Mouse (Mus musculus): ENCODE data around the gene Primpol. TPM values are rescaled to one million over a fixed set of nuclear protein-coding genes. Genes with fewer than 3 reads are reported as not detected.

Primpol gene
- polyA plus RNA-seq (2015; fragmentation: Nextera tagmentation; extraction: Ambion mirVana) = 4.2 and 4.5 TPM in 2 replicates

- Histone ChIP-seq H3K4me2 (ENCODE audit: low read depth, low read length) (peak within 1 kb of the TSS; percentile 87), H3K9ac (replicated peaks) (peak within 1 kb of the TSS; percentile 81), H3K27ac (ENCODE audit: low read depth) (peak within 1 kb of the TSS; percentile 89), H3K27me3 (ENCODE audit: insufficient read depth, low read length) (no peaks in the 10 kb centered on the region), H3K9me3 (ENCODE audit: low read length) (no peaks in the 10 kb centered on the region), H3K36me3 (replicated peaks; ENCODE audit: insufficient read depth, low read length) (no peaks in the 10 kb centered on the region), H3K4me3 (ENCODE audit: low read depth, low read length) (peak within 1 kb of the TSS; percentile 86), H3K4me1 (ENCODE audit: insufficient read depth) (peaks cover 19% of the 10 kb centered on the region)
- WGBS (ENCODE audit: insufficient replicate concordance) = under 1% methylated on average over 52 of the region's 54 CpGs
- peak; percentile 97 for ATAC-seq
- TF ChIP-seq CTCF (IDR thresholded peaks at IDR 0.05; ENCODE audit: low read depth) = 0 out of 2 replicates have a peak, but pooled peaks have one; percentile 3
- TF ChIP-seq EP300 (IDR thresholded peaks at IDR 0.05; ENCODE audit: low read depth) = 0 out of 2 replicates have a peak, but pooled peaks have one; percentile 46
- DNase-seq = peak; percentile 99
Measured at GRCm38 (mm10) chr8:46616879-46617689, at the start of gene Primpol, which contains the start of gene Casp3. Gene Primpol (minus strand): TSS chr8:46617212. Gene Casp3 (plus strand): TSS chr8:46617291.

DNA sequence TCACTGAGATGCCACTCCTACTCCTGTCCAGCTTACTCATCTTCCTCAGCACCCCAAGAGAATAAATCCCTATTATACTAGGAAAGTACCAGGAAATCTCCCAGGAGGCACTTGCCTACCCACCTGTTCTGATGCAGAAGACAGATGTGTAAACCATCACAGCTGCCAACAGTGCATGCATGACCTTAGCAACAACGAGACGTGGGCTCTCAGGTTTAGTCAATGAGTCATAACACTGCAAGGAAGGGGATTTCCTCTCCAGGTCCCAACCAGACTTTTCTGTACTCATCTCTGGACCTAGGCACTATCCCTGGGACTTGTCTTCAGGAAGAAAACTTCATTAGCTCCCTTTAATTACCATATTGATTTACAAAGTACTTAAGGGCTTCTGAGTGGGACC, 38.9 kb upstream of the Primpol start:
- no peak for TF ChIP-seq EP300 (IDR thresholded peaks at IDR 0.05; ENCODE audit: low read depth)
- no peak for TF ChIP-seq CTCF (IDR thresholded peaks at IDR 0.05; ENCODE audit: low read depth)
- Histone ChIP-seq H3K27me3 (ENCODE audit: insufficient read depth, low read length) (no peaks in the 10 kb centered on the region), H3K9ac (replicated peaks) (no peak overlapping the region), H3K4me2 (ENCODE audit: low read depth, low read length) (no peak overlapping the region), H3K9me3 (ENCODE audit: low read length) (no peaks in the 10 kb centered on the region), H3K4me1 (ENCODE audit: insufficient read depth) (no peaks in the 10 kb centered on the region), H3K36me3 (replicated peaks; ENCODE audit: insufficient read depth, low read length) (no peaks in the 10 kb centered on the region), H3K27ac (ENCODE audit: low read depth) (no peak overlapping the region), H3K4me3 (ENCODE audit: low read depth, low read length) (no peak overlapping the region)
- ATAC-seq (no peak), DNase-seq (no peak)
- 73% methylated on average over 2 of the region's 2 CpGs for WGBS (ENCODE audit: insufficient replicate concordance)

DNA sequence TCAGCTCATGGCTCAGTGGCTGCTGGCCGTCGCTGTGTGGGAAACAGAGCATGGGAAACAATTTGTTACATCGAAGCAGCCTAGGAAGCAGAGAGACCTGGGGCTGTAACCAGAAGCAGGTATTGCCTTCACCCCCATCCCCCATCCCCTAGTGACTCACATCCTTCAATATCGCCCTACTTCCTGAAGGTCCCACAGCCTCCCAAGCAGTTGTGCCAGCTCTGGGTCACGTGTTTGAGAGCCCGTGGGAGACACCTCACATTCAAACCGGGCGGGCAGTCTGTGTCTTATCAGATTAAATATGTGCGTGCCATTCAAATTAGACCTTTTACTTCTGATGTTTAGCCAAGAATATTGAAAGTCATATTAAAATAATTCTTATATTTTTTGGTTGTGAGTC, 34.9 kb upstream of the Primpol start:
- Histone ChIP-seq H3K27me3 (ENCODE audit: insufficient read depth, low read length) (no peaks in the 10 kb centered on the region), H3K27ac (ENCODE audit: low read depth) (no peak overlapping the region), H3K4me1 (ENCODE audit: insufficient read depth) (no peaks in the 10 kb centered on the region), H3K9ac (replicated peaks) (no peak overlapping the region), H3K4me3 (ENCODE audit: low read depth, low read length) (no peak overlapping the region), H3K36me3 (replicated peaks; ENCODE audit: insufficient read depth, low read length) (no peaks in the 10 kb centered on the region), H3K4me2 (ENCODE audit: low read depth, low read length) (no peak overlapping the region), H3K9me3 (ENCODE audit: low read length) (no peaks in the 10 kb centered on the region)
- ATAC-seq = no peak
- WGBS (ENCODE audit: insufficient replicate concordance) = 41% methylated on average over 9 of the region's 9 CpGs
- no peak for DNase-seq
- TF ChIP-seq CTCF (IDR thresholded peaks at IDR 0.05; ENCODE audit: low read depth) (no peak), EP300 (IDR thresholded peaks at IDR 0.05; ENCODE audit: low read depth) (no peak)

GRCm38 (mm10) chr8:46648421-46648820, 31.4 kb upstream of the Primpol start:
- H3K36me3 ChIP-seq (replicated peaks; ENCODE audit: insufficient read depth, low read length) = no peaks in the 10 kb centered on the region
- no peak for DNase-seq
- H3K9me3 ChIP-seq (ENCODE audit: low read length) = no peaks in the 10 kb centered on the region
- no peaks in the 10 kb centered on the region for H3K27me3 ChIP-seq (ENCODE audit: insufficient read depth, low read length)
- no peak overlapping the region for H3K9ac ChIP-seq (replicated peaks)
- 66% methylated on average over 4 of the region's 4 CpGs for WGBS (ENCODE audit: insufficient replicate concordance)
- H3K4me1 ChIP-seq (ENCODE audit: insufficient read depth) = no peaks in the 10 kb centered on the region
- H3K4me3 ChIP-seq (ENCODE audit: low read depth, low read length) = no peak overlapping the region
- H3K4me2 ChIP-seq (ENCODE audit: low read depth, low read length) = no peak overlapping the region
- no peak overlapping the region for H3K27ac ChIP-seq (ENCODE audit: low read depth)
- ATAC-seq = no peak
- TF ChIP-seq CTCF (IDR thresholded peaks at IDR 0.05; ENCODE audit: low read depth) (no peak), EP300 (IDR thresholded peaks at IDR 0.05; ENCODE audit: low read depth) (no peak)

GRCm38 (mm10) chr8:46641272-46641671, 24.3 kb upstream of the Primpol start:
- H3K4me2 ChIP-seq (ENCODE audit: low read depth, low read length) = no peak overlapping the region
- H3K9ac ChIP-seq (replicated peaks) = no peak overlapping the region
- ATAC-seq (no peak), DNase-seq (no peak)
- H3K4me3 ChIP-seq (ENCODE audit: low read depth, low read length) = no peak overlapping the region
- WGBS (ENCODE audit: insufficient replicate concordance) = 50% methylated on average over 5 of the region's 5 CpGs
- no peaks in the 10 kb centered on the region for H3K27me3 ChIP-seq (ENCODE audit: insufficient read depth, low read length)
- H3K9me3 ChIP-seq (ENCODE audit: low read length) = no peaks in the 10 kb centered on the region; the same call in 1 of the 2 replicates
- no peak for TF ChIP-seq EP300 (IDR thresholded peaks at IDR 0.05; ENCODE audit: low read depth)
- no peak for TF ChIP-seq CTCF (IDR thresholded peaks at IDR 0.05; ENCODE audit: low read depth)
- H3K4me1 ChIP-seq (ENCODE audit: insufficient read depth) = no peaks in the 10 kb centered on the region; the same call in 1 of the 2 replicates
- no peak overlapping the region for H3K27ac ChIP-seq (ENCODE audit: low read depth)
- peaks cover 16% of the 10 kb centered on the region for H3K36me3 ChIP-seq (replicated peaks; ENCODE audit: insufficient read depth, low read length)

- Histone ChIP-seq H3K9me3 (ENCODE audit: low read length) (no peaks in the 10 kb centered on the region; the same call in 1 of the 2 replicates), H3K4me3 (ENCODE audit: low read depth, low read length) (no peak overlapping the region), H3K4me1 (ENCODE audit: insufficient read depth) (no peaks in the 10 kb centered on the region; the same call in 1 of the 2 replicates), H3K4me2 (ENCODE audit: low read depth, low read length) (no peak overlapping the region), H3K9ac (replicated peaks) (no peak overlapping the region), H3K27me3 (ENCODE audit: insufficient read depth, low read length) (no peaks in the 10 kb centered on the region), H3K27ac (ENCODE audit: low read depth) (no peak overlapping the region), H3K36me3 (replicated peaks; ENCODE audit: insufficient read depth, low read length) (peaks cover 28% of the 10 kb centered on the region)
- DNase-seq = no peak
- WGBS (ENCODE audit: insufficient replicate concordance) = 46% methylated on average over 5 of the region's 5 CpGs
- ATAC-seq = peak; percentile 40
- TF ChIP-seq CTCF (IDR thresholded peaks at IDR 0.05; ENCODE audit: low read depth) = no peak
Measured at GRCm38 (mm10) chr8:46639852-46640251, 22.8 kb upstream of the Primpol start.
